Comparison of ENCODE assay signal across 9 mouse cellular contexts in the genomic region with DNA sequence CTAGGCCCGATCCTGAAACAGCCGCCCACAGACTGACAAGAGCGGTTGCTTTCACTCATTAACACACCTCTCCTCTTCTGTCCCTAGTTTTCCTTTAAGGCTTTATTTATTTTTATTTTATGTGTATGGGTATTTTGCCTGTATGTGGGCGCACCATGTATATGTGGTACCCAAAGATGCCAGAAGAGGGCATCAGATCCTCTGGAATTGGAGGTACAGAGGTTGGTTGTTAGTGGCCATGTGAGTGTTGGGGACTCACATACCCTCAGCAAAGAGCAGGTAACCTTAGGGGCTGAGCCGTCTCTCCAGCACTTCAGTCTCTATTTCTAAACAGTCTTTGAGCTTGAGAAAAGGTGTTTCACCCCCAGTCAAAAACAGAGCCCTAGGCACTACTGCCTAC. TPM values are rescaled to one million over a fixed set of nuclear protein-coding genes. Genes with fewer than 3 reads are reported as not detected.
DNase-seq lines count a peak whose midpoint lies in the region; ATAC-seq lines count a peak whose summit lies in the region.
"Had no signal": no experiment of that assay in that cellular context is flagged by ENCODE, and none has a peak within 500 bp of the region (broad histone marks: within the 10 kb centered on the region; RNA-seq: fewer than 3 reads in every experiment).

No protein-coding gene starts in this region.

- intact Hi-C loops in heart, postnatal 10 days (cut with DNase I) = loop anchor here (1.0 kb wide), 1 partner anchor 22 kb away; no protein-coding TSS in a partner anchor

- H3K9ac ChIP-seq in intestine, embryonic 15.5 days = no peak overlapping the region
- H3K9ac ChIP-seq: hindbrain, embryonic 15.5 days had no signal

- H3K9me3 ChIP-seq in intestine, embryonic 15.5 days = no peaks in the 10 kb centered on the region
- H3K9me3 ChIP-seq: hindbrain, embryonic 15.5 days had no signal

- WGBS in intestine, embryonic 15.5 days = 83% methylated on average over 5 of the region's 5 CpGs

- no peak overlapping the region for H3K27ac ChIP-seq in intestine, embryonic 15.5 days
- H3K27ac ChIP-seq: hindbrain, embryonic 15.5 days had no signal

- H3K27me3 ChIP-seq in intestine, embryonic 15.5 days (replicated peaks) = no peaks in the 10 kb centered on the region
- H3K27me3 ChIP-seq: hindbrain, embryonic 15.5 days had no signal

- H3K4me3 ChIP-seq in intestine, embryonic 15.5 days (replicated peaks) = no peak overlapping the region
- H3K4me3 ChIP-seq: hindbrain, embryonic 15.5 days had no signal

- ATAC-seq in intestine, embryonic 15.5 days = no peak
- no peak for ATAC-seq in megakaryocyte-erythroid progenitor cell, adult 5-6 weeks (replicated peaks; ENCODE audit: low FRiP score, low TSS enrichment, poor library complexity, severe bottlenecking)

- H3K36me3 ChIP-seq in intestine, embryonic 15.5 days = peaks cover 11% of the 10 kb centered on the region

- DNase-seq in heart, postnatal 10 days = peak; percentile 35 to 61
- no peak for DNase-seq in heart, adult 8-10 months (ENCODE audit: low spot score)
- peak; percentile 45 for DNase-seq in right cerebral cortex, postnatal 4 days
- DNase-seq in right cerebral cortex, postnatal 14 days = no peak
- DNase-seq in cerebellum, postnatal 25 days = peak; percentile 56 to 74
- peak; percentile 57 for DNase-seq in thymus, postnatal 14 days

- peaks cover 20% of the 10 kb centered on the region for H3K4me1 ChIP-seq in intestine, embryonic 15.5 days (replicated peaks)

- no peak overlapping the region for H3K4me2 ChIP-seq in intestine, embryonic 15.5 days (replicated peaks)
- H3K4me2 ChIP-seq: hindbrain, embryonic 15.5 days had no signal

RNA-seq across cellular contexts. Expression of a gene that starts 2.3 kb away (rescaled TPM):
- total RNA-seq in heart, postnatal 10 days (2021) = 10 to 100 TPM; 28.0 to 32.1 TPM
- 10 to 100 TPM; 29.7 to 35.8 (median 33.3) TPM for total RNA-seq in heart, adult 8-10 months (2022)
- 58.8 and 65.0 TPM in 2 replicates for polyA plus RNA-seq in intestine, embryonic 15.5 days (2015; fragmentation: Nextera tagmentation; extraction: Ambion mirVana)
- total RNA-seq in megakaryocyte-erythroid progenitor cell, adult 5-6 weeks (2014; fragmentation: Nextera tagmentation) = 37.5 and 44.7 TPM in 2 replicates
- 33.5 and 38.9 TPM in 2 replicates for total RNA-seq in megakaryocyte-erythroid progenitor cell, adult 5-6 weeks (2017)

RNA-seq across cellular contexts. Expression of a gene that starts 7.4 kb away (rescaled TPM):
- total RNA-seq in heart, postnatal 10 days (2021) = 10 to 100 TPM; 85.9 to 92.3 TPM
- total RNA-seq in heart, adult 8-10 months (2022) = 10 to 100 TPM; 69.4 to 71.8 (median 70.7) TPM
- 122 and 131 TPM in 2 replicates for polyA plus RNA-seq in intestine, embryonic 15.5 days (2015; fragmentation: Nextera tagmentation; extraction: Ambion mirVana)
- total RNA-seq in megakaryocyte-erythroid progenitor cell, adult 5-6 weeks (2014; fragmentation: Nextera tagmentation) = 63.4 and 81.2 TPM in 2 replicates
- total RNA-seq in megakaryocyte-erythroid progenitor cell, adult 5-6 weeks (2017) = 50.6 and 80.7 TPM in 2 replicates

RNA-seq across cellular contexts. Expression of a gene that starts 15.3 kb away (rescaled TPM):
- not detected for total RNA-seq in heart, postnatal 10 days (2021)
- not detected for total RNA-seq in heart, adult 8-10 months (2022)
- polyA plus RNA-seq in intestine, embryonic 15.5 days (2015; fragmentation: Nextera tagmentation; extraction: Ambion mirVana) = not detected in 2 replicates
- total RNA-seq in megakaryocyte-erythroid progenitor cell, adult 5-6 weeks (2014; fragmentation: Nextera tagmentation) = not detected in 2 replicates
- total RNA-seq in megakaryocyte-erythroid progenitor cell, adult 5-6 weeks (2017) = not detected in 2 replicates

RNA-seq across cellular contexts. Expression of a gene that starts 15.8 kb away (rescaled TPM):
- total RNA-seq in heart, postnatal 10 days (2021) = 10 to 100 TPM; 65.3 to 66.2 TPM
- total RNA-seq in heart, adult 8-10 months (2022) = 100 to 1,000 TPM in 3 of 4 experiments, 10 to 100 TPM in 1; 95.9 to 110 (median 104) TPM
- polyA plus RNA-seq in intestine, embryonic 15.5 days (2015; fragmentation: Nextera tagmentation; extraction: Ambion mirVana) = 127 and 129 TPM in 2 replicates
- 21.5 and 39.9 TPM in 2 replicates for total RNA-seq in megakaryocyte-erythroid progenitor cell, adult 5-6 weeks (2014; fragmentation: Nextera tagmentation)
- 36.0 and 45.3 TPM in 2 replicates for total RNA-seq in megakaryocyte-erythroid progenitor cell, adult 5-6 weeks (2017)

RNA-seq across cellular contexts. Expression of a gene that starts 18.7 kb away (rescaled TPM):
- 1 to 10 TPM; 3.3 to 7.5 TPM for total RNA-seq in heart, postnatal 10 days (2021)
- 1 to 10 TPM; 2.2 to 5.3 (median 4.9) TPM for total RNA-seq in heart, adult 8-10 months (2022)
- polyA plus RNA-seq in intestine, embryonic 15.5 days (2015; fragmentation: Nextera tagmentation; extraction: Ambion mirVana) = 5.1 and 6.4 TPM in 2 replicates
- total RNA-seq in megakaryocyte-erythroid progenitor cell, adult 5-6 weeks (2014; fragmentation: Nextera tagmentation) = not detected in 2 replicates
- not detected in 2 replicates for total RNA-seq in megakaryocyte-erythroid progenitor cell, adult 5-6 weeks (2017)

Comparison
In these comparisons a context has a peak if more than half of its experiments do, and no peak if none do; other contexts are left out.
1. DNase-seq: peak in heart, postnatal 10 days (2 of 2), right cerebral cortex, postnatal 4 days (single experiment), cerebellum, postnatal 25 days (2 of 2) and thymus, postnatal 14 days (single experiment); none in heart, adult 8-10 months (single experiment) and right cerebral cortex, postnatal 14 days (single experiment).